Mouse (Mus musculus): ENCODE data around the gene Wnt2. TPM values are rescaled to one million over a fixed set of nuclear protein-coding genes. Genes with fewer than 3 reads are reported as not detected.

Wnt2 gene
- polyA plus RNA-seq (2016; fragmentation: Nextera tagmentation; extraction: Ambion mirVana), result 1.2 and 1.6 TPM in 2 replicates

DNA sequence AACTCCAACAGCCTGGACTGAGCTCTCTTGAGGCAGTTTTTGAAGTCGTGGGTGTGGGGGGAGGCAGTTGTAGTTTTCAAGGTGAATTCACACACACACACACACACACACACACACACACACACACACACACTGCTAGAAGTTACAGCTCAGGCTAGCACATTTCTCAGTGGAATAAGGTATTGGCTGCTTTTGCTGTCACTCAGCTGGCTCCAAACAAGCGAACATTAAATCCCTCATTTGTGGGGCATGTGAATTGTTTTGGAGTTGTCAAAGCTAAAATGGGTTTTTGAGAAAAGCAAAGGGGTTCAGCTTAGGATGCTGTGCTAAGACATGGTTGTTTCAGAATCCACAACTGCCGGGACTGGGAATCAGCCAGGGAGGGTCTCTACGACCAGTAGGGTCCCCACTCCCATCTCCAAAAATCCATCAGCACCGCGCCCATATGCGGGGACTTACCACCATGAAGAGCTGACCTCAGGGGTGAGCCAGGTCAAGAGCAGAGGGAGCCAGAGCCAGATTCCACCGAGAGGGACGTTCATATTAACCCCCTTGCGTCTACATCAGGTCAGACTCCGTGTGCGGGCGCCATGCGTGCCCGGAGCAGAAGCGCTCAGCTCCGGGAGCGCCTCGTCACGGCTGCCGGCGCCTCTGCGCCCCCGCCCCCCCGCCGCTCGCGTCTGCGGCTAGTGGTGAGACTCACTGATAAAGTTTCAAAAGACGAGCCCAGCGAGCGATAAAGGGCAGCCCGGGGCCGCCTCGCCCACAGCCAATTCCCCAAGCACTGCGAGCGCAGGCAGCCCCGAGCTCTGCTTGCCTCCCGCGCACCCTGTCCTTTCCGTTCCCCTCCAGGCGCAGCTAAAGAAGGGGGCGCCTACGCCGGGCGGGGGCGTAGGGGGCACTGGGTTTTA, at the start of gene Wnt2:
TSS of gene Wnt2 (minus strand) at position 840 of the 911 bp plus-strand sequence.
- Histone ChIP-seq H3K36me3 (no peaks in the 10 kb centered on the region), H3K4me1 (peaks cover 19% of the 10 kb centered on the region), H3K27me3 (replicated peaks) (peaks cover 38% of the 10 kb centered on the region), H3K4me3 (peak within 1 kb of the TSS; percentile 44), H3K9me3 (no peaks in the 10 kb centered on the region), H3K27ac (no peak within 1 kb of the TSS), H3K9ac (0 out of 2 replicates have a peak within 1 kb of the TSS, but pooled peaks have one; percentile 33), H3K4me2 (replicated peaks) (peak within 1 kb of the TSS; percentile 92)
- ATAC-seq (ENCODE audit: low FRiP score, low read depth), result peak; percentile 43; the same call in 1 of the 2 replicates
- 1% methylated on average over 47 of the region's 47 CpGs for WGBS

DNA sequence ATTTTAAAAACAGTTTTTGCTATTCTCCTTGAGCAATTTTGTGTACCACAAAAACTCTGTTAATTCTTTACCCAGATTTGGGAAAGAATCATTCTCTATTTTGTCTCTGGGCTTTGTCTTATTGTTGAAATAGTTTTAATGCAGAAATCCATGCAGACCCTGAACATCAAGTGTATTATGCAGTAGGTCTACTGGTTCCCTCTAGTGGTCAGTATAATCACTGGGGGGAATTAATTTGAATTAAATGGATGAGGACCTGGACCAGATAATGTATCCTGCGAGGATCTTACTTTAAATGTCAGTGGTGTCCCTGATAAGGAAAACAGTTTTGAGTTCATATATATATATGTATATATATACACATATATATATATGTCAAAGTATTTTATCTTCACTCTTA, 48.2 kb upstream of the Wnt2 start:
- Histone ChIP-seq H3K27me3 (replicated peaks) (no peaks in the 10 kb centered on the region), H3K9ac (no peak overlapping the region), H3K9me3 (no peaks in the 10 kb centered on the region), H3K4me2 (replicated peaks) (no peak overlapping the region), H3K36me3 (no peaks in the 10 kb centered on the region), H3K4me1 (no peaks in the 10 kb centered on the region), H3K4me3 (no peak overlapping the region), H3K27ac (no peak overlapping the region)
- ATAC-seq (ENCODE audit: low FRiP score, low read depth), result no peak
- 41% methylated on average over 1 of the region's 1 CpGs for WGBS

DNA sequence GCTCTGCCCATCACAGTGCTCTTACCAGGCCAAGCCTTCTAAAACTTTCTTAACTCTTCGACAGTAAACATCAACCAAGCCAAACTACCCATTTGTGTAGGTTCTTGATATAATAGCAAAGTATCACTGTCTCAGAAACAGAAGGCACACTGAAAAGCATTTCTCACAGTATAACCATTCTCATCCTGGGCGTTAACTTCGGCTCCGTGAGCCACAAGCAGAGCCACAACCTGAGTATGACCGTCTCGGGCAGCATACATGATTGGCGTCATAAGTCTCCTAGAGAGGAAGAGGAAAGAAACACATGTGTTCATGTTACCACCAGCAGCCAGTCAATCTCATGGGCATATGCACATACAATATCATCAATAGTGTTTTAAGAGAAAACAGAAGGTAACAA, 46.6 kb upstream of the Wnt2 start:
- Histone ChIP-seq H3K4me1 (no peaks in the 10 kb centered on the region), H3K4me3 (no peak overlapping the region), H3K36me3 (no peaks in the 10 kb centered on the region), H3K4me2 (replicated peaks) (no peak overlapping the region), H3K27ac (no peak overlapping the region), H3K9ac (no peak overlapping the region), H3K27me3 (replicated peaks) (no peaks in the 10 kb centered on the region), H3K9me3 (no peaks in the 10 kb centered on the region)
- WGBS, result 86% methylated on average over 7 of the region's 7 CpGs
- ATAC-seq (ENCODE audit: low FRiP score, low read depth), result no peak

DNA sequence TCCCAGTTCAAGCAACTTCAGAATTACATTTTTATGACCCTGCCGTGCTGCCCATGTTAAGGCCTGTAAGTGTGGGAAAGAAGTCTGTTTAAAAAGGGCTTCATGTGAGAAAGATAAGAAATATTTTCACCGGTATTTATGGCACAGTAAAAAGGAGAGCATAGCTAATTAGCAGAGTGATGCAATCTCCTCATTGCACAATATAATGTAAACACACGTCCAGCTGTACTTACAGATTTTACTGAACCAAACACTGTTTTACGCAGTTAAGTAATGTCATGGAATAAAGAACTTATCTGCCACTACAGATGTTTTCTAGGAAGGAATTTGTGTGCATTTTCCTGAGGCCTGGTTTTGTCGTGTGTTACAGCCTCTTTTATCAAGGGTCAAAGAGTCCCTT, 46.2 kb upstream of the Wnt2 start:
- Histone ChIP-seq H3K4me2 (replicated peaks) (no peak overlapping the region), H3K27me3 (replicated peaks) (no peaks in the 10 kb centered on the region), H3K27ac (no peak overlapping the region), H3K9ac (no peak overlapping the region), H3K4me1 (no peaks in the 10 kb centered on the region), H3K4me3 (no peak overlapping the region), H3K9me3 (no peaks in the 10 kb centered on the region), H3K36me3 (no peaks in the 10 kb centered on the region)
- 67% methylated on average over 5 of the region's 5 CpGs for WGBS
- ATAC-seq (ENCODE audit: low FRiP score, low read depth), result no peak

DNA sequence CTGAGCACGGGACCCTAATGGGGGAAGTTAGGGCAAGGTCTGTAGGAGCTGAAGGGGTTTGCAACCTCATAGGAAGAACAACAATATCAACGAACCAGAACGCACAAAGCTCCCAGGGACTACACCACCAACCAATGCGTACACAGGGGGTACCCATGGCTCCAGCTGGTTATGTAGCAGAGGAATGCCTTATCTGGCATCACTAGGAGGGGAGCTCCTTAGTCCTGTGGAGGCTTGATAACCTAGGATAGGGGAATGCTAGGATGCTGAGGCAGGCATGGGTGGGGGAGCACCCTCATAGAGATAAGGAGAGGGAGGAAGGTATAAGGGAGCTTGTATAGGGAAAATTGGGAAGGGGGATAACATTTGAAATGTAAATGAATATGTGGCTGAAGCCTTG, 27.5 kb upstream of the Wnt2 start:
- WGBS, result 89% methylated on average over 4 of the region's 4 CpGs
- no peaks in the 10 kb centered on the region for H3K27me3 ChIP-seq (replicated peaks)
- H3K4me3 ChIP-seq, result no peak overlapping the region
- H3K27ac ChIP-seq, result no peak overlapping the region
- H3K9ac ChIP-seq, result no peak overlapping the region
- H3K9me3 ChIP-seq, result no peaks in the 10 kb centered on the region
- H3K4me2 ChIP-seq (replicated peaks), result no peak overlapping the region
- ATAC-seq (ENCODE audit: low FRiP score, low read depth), result no peak
- no peaks in the 10 kb centered on the region for H3K4me1 ChIP-seq
- H3K36me3 ChIP-seq, result no peaks in the 10 kb centered on the region

DNA sequence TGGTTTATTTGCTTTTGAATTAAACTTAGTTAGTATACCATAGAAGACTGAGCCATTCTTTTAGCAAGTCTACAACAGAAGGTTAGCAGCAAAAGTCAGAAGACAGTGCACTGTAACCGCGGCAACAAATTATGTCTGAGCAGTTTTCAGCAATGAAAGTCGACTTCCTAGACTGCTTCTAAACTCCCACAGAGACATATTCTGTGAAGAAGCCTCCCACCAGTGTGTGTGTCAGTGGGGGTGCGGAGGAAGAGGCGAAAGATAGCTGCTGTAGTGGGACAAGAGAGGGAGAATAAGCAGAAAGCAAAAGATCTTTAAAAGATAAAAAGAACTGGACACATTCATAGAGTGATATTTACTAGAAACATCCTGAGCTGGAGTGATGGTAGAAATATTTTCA, 21.3 kb upstream of the Wnt2 start:
- Histone ChIP-seq H3K4me3 (no peak overlapping the region), H3K27me3 (replicated peaks) (no peaks in the 10 kb centered on the region), H3K9me3 (no peaks in the 10 kb centered on the region), H3K4me1 (no peaks in the 10 kb centered on the region), H3K4me2 (replicated peaks) (no peak overlapping the region), H3K36me3 (no peaks in the 10 kb centered on the region), H3K27ac (no peak overlapping the region), H3K9ac (no peak overlapping the region)
- WGBS, result 46% methylated on average over 5 of the region's 5 CpGs
- ATAC-seq (ENCODE audit: low FRiP score, low read depth), result no peak

DNA sequence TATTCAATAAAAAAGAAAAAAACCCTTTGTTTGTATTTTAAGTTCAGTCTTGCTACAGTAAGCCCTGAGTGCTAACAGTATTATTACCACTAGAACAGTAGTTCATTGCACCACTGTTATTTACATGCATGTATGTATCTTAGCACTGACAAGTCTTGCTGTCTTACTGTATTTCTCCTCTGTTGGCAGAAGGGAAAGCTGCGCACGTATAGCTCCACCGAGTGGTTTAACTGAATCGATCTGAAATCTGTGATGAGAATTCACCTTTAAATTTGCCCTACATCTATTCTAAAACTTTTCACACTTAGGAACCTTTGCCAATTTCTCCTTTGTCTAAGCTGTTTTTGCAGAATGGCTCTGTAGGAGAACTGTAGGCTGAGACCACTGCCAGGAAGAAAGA, 13.9 kb upstream of the Wnt2 start:
- Histone ChIP-seq H3K9me3 (no peaks in the 10 kb centered on the region), H3K4me1 (no peaks in the 10 kb centered on the region), H3K36me3 (no peaks in the 10 kb centered on the region), H3K27ac (no peak overlapping the region), H3K9ac (no peak overlapping the region), H3K4me3 (no peak overlapping the region), H3K4me2 (replicated peaks) (no peak overlapping the region), H3K27me3 (replicated peaks) (no peaks in the 10 kb centered on the region)
- WGBS, result 90% methylated on average over 4 of the region's 4 CpGs
- ATAC-seq (ENCODE audit: low FRiP score, low read depth), result no peak

DNA sequence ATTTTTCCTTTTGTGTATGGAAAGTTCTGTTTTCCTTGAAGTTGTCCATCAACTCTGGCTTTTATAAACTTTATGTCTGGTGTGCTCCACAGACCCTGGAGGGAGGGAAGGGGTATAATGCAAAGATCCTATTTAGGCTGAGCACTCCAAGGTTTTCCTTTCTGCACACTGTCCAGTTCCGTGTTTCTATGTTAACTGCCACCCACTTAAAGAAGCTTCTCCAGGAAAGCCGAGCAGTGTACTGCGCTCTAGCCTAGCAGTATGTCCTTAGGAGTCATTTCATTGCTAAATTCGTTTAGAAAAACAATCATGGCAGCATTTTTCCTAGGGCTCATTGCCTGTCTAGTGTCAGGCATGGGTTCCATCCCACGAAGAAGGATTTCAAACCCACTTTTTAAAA, 12.8 kb upstream of the Wnt2 start:
- ATAC-seq (ENCODE audit: low FRiP score, low read depth), result no peak
- WGBS, result 83% methylated on average over 5 of the region's 5 CpGs

DNA sequence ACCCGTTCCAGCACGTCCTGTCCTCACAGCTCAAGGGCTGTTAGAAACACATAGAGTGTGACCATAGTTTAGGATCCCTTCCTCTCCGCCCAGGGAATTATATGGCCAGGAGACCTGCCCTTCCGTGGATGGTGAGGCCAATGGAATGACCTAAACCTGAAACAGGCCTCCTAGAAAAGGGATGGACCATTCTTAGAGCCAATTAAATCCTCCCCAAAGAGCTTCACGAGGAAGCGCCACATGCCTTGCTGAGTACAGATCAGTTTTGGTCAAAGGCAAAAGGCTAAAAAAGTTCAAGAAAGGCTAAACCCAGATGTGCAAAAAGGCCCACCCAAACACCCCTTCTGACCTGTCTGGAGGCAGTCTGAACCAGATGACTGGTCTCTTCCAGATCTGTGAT, 1.9 kb upstream of the Wnt2 start:
- no peak for ATAC-seq (ENCODE audit: low FRiP score, low read depth)
- H3K27me3 ChIP-seq (replicated peaks), result peaks cover 38% of the 10 kb centered on the region
- H3K9ac ChIP-seq, result no peak overlapping the region
- 23% methylated on average over 6 of the region's 6 CpGs for WGBS
- no peaks in the 10 kb centered on the region for H3K36me3 ChIP-seq
- H3K9me3 ChIP-seq, result no peaks in the 10 kb centered on the region
- H3K4me1 ChIP-seq, result peaks cover 19% of the 10 kb centered on the region
- H3K27ac ChIP-seq, result no peak overlapping the region
- peak overlapping the region; percentile 92 for H3K4me2 ChIP-seq (replicated peaks)
- H3K4me3 ChIP-seq, result no peak overlapping the region; the same call in 1 of the 2 replicates

More for the DNA sequence above, 12.8 kb upstream of the Wnt2 start:
- no peaks in the 10 kb centered on the region for H3K27me3 ChIP-seq (replicated peaks)
- no peaks in the 10 kb centered on the region for H3K4me1 ChIP-seq
- H3K9me3 ChIP-seq, result no peaks in the 10 kb centered on the region
- no peak overlapping the region for H3K9ac ChIP-seq
- H3K36me3 ChIP-seq, result no peaks in the 10 kb centered on the region
- no peak overlapping the region for H3K27ac ChIP-seq
- H3K4me3 ChIP-seq, result no peak overlapping the region
- no peak overlapping the region for H3K4me2 ChIP-seq (replicated peaks)

DNA sequence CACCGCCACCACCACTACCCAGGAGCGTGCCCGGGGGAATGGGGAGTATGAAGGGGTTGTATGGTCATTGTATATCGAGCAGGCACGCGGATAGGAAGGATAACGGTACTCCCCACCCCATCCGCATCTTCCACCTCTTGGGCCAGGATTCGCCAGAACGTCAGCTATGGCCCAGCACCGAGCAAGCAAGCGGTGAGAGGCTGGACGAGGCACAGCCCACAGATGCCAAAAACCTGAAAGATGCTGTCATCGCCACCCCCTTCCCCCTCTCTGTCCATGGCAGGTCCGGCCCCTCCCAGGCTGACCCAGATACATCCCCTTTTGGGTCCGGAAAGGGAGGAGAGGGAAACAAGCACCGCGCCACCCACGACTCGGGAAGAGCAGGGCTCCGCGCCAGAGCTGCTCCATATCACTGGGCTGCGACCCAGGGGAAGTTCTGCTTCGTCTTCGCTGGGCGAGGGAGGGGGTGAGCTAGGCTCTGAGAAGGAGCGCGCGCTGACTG, 1.2 kb upstream of the Wnt2 start:
- no peaks in the 10 kb centered on the region for H3K36me3 ChIP-seq
- peaks cover 19% of the 10 kb centered on the region for H3K4me1 ChIP-seq
- H3K27me3 ChIP-seq (replicated peaks), result peaks cover 38% of the 10 kb centered on the region
- peak overlapping the region; percentile 92 for H3K4me2 ChIP-seq (replicated peaks)
- no peaks in the 10 kb centered on the region for H3K9me3 ChIP-seq
- peak overlapping the region; percentile 33; the same call in 1 of the 2 replicates for H3K9ac ChIP-seq
- no peak overlapping the region for H3K27ac ChIP-seq
- peak; percentile 52; the same call in 1 of the 2 replicates for ATAC-seq (ENCODE audit: low FRiP score, low read depth)
- 2% methylated on average over 29 of the region's 29 CpGs for WGBS
- peak overlapping the region; percentile 38 for H3K4me3 ChIP-seq

DNA sequence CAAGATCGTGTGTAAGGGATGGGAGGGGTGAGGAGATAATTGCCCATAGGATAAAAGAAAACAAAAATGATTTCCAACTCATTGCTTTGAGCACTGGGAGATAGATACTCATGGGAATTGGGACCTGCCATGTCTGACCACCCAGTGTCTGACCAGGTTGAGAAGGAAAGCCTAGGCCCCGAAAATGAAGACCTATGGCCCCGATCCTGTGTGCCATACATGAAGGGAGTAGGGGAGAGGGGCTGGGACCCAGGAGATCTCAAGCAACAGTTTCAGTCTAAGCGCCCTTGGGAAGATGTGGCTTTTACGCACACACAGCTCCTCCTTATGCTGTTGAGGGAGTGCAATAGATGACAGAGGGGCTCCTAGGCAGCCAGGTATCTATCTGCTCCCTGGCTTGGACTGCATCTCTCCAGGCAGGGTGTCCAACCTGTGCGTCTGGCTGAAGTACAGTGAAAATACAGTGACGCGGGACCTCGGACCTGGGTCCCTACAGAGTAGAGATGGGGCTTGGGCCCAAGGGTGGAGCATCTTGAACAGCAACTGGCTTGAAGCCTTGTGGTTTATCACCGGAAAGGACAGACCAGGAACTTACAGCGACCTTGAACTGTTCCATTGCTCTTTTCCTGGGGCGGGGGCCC, 603 bp upstream of the Wnt2 start:
- no peaks in the 10 kb centered on the region for H3K36me3 ChIP-seq
- peaks cover 19% of the 10 kb centered on the region for H3K4me1 ChIP-seq
- H3K9ac ChIP-seq, result 0 out of 2 replicates have a peak overlapping the region, but pooled peaks have one; percentile 33
- H3K27me3 ChIP-seq (replicated peaks), result peaks cover 38% of the 10 kb centered on the region
- H3K4me3 ChIP-seq, result peak overlapping the region; percentile 38
- peak overlapping the region; percentile 92 for H3K4me2 ChIP-seq (replicated peaks)
- no peak overlapping the region for H3K27ac ChIP-seq
- H3K9me3 ChIP-seq, result no peaks in the 10 kb centered on the region
- ATAC-seq (ENCODE audit: low FRiP score, low read depth), result peak; percentile 18; the same call in 1 of the 2 replicates
- WGBS, result 9% methylated on average over 12 of the region's 12 CpGs

DNA sequence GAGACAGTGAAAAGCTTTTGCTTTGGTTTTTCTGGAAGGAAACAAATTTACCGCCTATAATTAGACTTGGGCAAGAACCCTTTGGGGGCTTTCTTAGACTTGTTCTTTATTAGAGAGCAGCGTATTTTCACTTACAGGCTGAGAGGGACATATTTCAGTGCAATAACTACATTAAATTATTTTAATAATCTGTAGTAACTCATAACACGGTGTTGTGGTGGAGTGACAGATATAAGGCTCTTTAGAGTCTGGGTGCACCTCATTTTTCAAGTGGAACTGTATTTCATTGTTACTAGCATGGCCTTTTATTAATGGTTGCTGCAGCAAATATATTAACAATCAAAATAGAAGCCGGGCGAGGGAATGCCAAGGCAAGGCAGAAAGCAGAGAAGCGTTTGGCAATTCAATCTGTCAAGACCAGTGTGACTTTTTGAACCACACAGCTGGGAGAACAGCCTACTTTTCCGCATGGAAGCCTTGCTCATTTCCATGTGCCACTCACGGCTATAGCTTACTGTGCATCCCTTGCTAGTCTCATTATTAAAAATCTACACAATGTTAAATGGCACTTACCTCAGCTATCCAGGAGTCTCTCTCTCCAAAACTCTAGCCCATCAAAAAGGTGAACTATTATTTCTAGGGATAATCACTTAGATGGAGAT, 6.1 kb downstream of the Wnt2 start:
- 81% methylated on average over 8 of the region's 8 CpGs for whole genome bisulfite sequencing
- H3K4me1 ChIP-seq, result no peaks in the 10 kb centered on the region
- H3K9me3 ChIP-seq, result no peaks in the 10 kb centered on the region
- no peak for ATAC-seq (ENCODE audit: low FRiP score, low read depth)
- no peak overlapping the region for H3K27ac ChIP-seq
- no peak overlapping the region for H3K9ac ChIP-seq
- no peak overlapping the region for H3K4me3 ChIP-seq
- no peaks in the 10 kb centered on the region for H3K36me3 ChIP-seq
- peaks cover 3% of the 10 kb centered on the region for H3K27me3 ChIP-seq (replicated peaks)
- H3K4me2 ChIP-seq (replicated peaks), result no peak overlapping the region

Measured in neural tube, embryonic 12.5 days (tissue).